Mouse (Mus musculus): ENCODE results near the gene Prm1.
A peak's percentile ranks its signal among the peaks of the same experiment; 100 is the strongest.

Prm1 gene

GRCm38 (mm10) chr16:10782377-10783151, 23.1 kb downstream of the Prm1 start:
- no peak for DNase-seq (ENCODE audit: low spot score in 2 of 2)

GRCm38 (mm10) chr16:10781862-10782371, 23.7 kb downstream of the Prm1 start:
- DNase-seq (ENCODE audit: low spot score in 2 of 2): no peak

- no peak for DNase-seq (ENCODE audit: low spot score in 2 of 2)
Measured at GRCm38 (mm10) chr16:10780631-10781120, 25.0 kb downstream of the Prm1 start.

- no peak for DNase-seq (ENCODE audit: low spot score in 2 of 2)
Measured at GRCm38 (mm10) chr16:10777579-10778160, 28.0 kb downstream of the Prm1 start.

GRCm38 (mm10) chr16:10776322-10776721, 29.3 kb downstream of the Prm1 start:
- DNase-seq (ENCODE audit: low spot score in 2 of 2): no peak

GRCm38 (mm10) chr16:10774726-10775125, 30.9 kb downstream of the Prm1 start:
- DNase-seq (ENCODE audit: low spot score in 2 of 2): no peak

GRCm38 (mm10) chr16:10773543-10773942, 32.1 kb downstream of the Prm1 start:
- no peak for DNase-seq (ENCODE audit: low spot score in 2 of 2)

GRCm38 (mm10) chr16:10771769-10772510, 33.7 kb downstream of the Prm1 start:
- DNase-seq (ENCODE audit: low spot score in 2 of 2): no peak

- no peak for DNase-seq (ENCODE audit: low spot score in 2 of 2)
Measured at GRCm38 (mm10) chr16:10770531-10771325, 34.9 kb downstream of the Prm1 start.

- DNase-seq (ENCODE audit: low spot score in 2 of 2): peak in 1 of 2 experiments; percentile 39
Measured at GRCm38 (mm10) chr16:10769661-10770060, 36.0 kb downstream of the Prm1 start.

GRCm38 (mm10) chr16:10768821-10769220, 36.8 kb downstream of the Prm1 start:
- no peak for DNase-seq (ENCODE audit: low spot score in 2 of 2)

- peak in 1 of 2 experiments; percentile 74 for DNase-seq (ENCODE audit: low spot score in 2 of 2)
Measured at GRCm38 (mm10) chr16:10767158-10767557, 38.5 kb downstream of the Prm1 start.

GRCm38 (mm10) chr16:10764323-10764722, 41.3 kb downstream of the Prm1 start:
- no peak for DNase-seq (ENCODE audit: low spot score in 2 of 2)

GRCm38 (mm10) chr16:10763540-10764264, 41.9 kb downstream of the Prm1 start:
- no peak for DNase-seq (ENCODE audit: low spot score in 2 of 2)

- DNase-seq (ENCODE audit: low spot score in 2 of 2): no peak
Measured at GRCm38 (mm10) chr16:10762569-10763180, 43.0 kb downstream of the Prm1 start.

- no peak for DNase-seq (ENCODE audit: low spot score in 2 of 2)
Measured at GRCm38 (mm10) chr16:10761182-10761581, 44.5 kb downstream of the Prm1 start.

- DNase-seq (ENCODE audit: low spot score in 2 of 2): no peak
Measured at GRCm38 (mm10) chr16:10756168-10756567, 49.5 kb downstream of the Prm1 start.

GRCm38 (mm10) chr16:10754521-10755296, 50.9 kb downstream of the Prm1 start:
- no peak for DNase-seq (ENCODE audit: low spot score in 2 of 2)

GRCm38 (mm10) chr16:10749824-10750223, 55.8 kb downstream of the Prm1 start:
- DNase-seq (ENCODE audit: low spot score in 2 of 2): peak in 1 of 2 experiments; percentile 26
